Mouse (Mus musculus): ENCODE results near the gene Ppp3ca. TPM values are rescaled to one million over a fixed set of nuclear protein-coding genes. Genes with fewer than 3 reads are reported as not detected.

Ppp3ca gene
- total RNA-seq (2012; rRNA removed) (63.4 and 71.7 TPM in 2 replicates), total RNA-seq (2014; rRNA removed) (143 and 153 TPM in 2 replicates), polyA plus RNA-seq (2012; ENCODE audit: insufficient read length, low read depth) (130 and 134 TPM in 2 replicates)

DNA sequence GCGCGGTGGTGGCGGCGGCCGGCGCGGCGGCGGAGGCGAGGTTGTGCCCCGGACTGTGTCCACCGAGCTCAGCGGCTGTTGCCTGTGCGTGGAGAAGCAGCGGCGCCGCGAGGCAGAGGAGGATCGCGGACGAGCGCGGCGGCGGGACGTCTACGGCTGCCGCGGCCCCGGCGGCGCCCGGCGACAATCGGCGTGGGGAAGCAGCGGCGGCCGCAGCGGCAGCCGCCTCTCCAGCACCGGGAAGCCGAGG is at the start of gene Ppp3ca:
TSS of gene Ppp3ca (plus strand) at position 15 of the 250 bp plus-strand sequence.
- Histone ChIP-seq H3K79me2 (replicated peaks; ENCODE audit: control insufficient read depth, extremely low read depth, insufficient read depth, poor library complexity, severe bottlenecking) (peaks cover 33% of the 10 kb centered on the region), H3K9me3 (replicated peaks; ENCODE audit: low read length) (no peaks in the 10 kb centered on the region), H3K27ac (ENCODE audit: insufficient read depth, low read depth) (peak within 1 kb of the TSS; percentile 86), H3K27me3 (replicated peaks) (no peaks in the 10 kb centered on the region), H3K4me1 (ENCODE audit: control insufficient read depth in 1 of 2, insufficient read depth in 2 of 2) (peaks cover 2 to 34% of the 10 kb centered on the region in 2 experiments), H3K4me2 (ENCODE audit: insufficient read depth, low read depth, poor library complexity, severe bottlenecking) (peak within 1 kb of the TSS; percentile 30), H3K4me3 (replicated peaks in 1 of 3; ENCODE audit: low read depth in 2 of 3, low read length in 2 of 3, poor library complexity in 1 of 3) (peak within 1 kb of the TSS; percentile 78 to 96 (median 85)), H3K9ac (ENCODE audit: insufficient read depth, low read depth) (peak within 1 kb of the TSS; percentile 86), H3K36me3 (replicated peaks in 1 of 2; ENCODE audit: control insufficient read depth in 1 of 2, insufficient read depth in 1 of 2, low read length in 1 of 2) (no peaks in the 10 kb centered on the region)
- TF ChIP-seq NELFE (IDR thresholded peaks at IDR 0.05; ENCODE audit: low read depth, low read length), result peak; percentile 88
- no peak for TF ChIP-seq BHLHE40 (IDR thresholded peaks at IDR 0.05; ENCODE audit: low read depth, low read length)
- peak; percentile 53; the same call in 1 of the 2 replicates for TF ChIP-seq SIN3A (IDR thresholded peaks at IDR 0.05; ENCODE audit: low read length)
- no peak for TF ChIP-seq IRF4 (IDR thresholded peaks at IDR 0.05; ENCODE audit: low read depth, low read length)
- TF ChIP-seq POLR2AphosphoS2 (IDR thresholded peaks at IDR 0.05; ENCODE audit: low read depth, low read length), result peak; percentile 41; the same call in 1 of the 2 replicates
- TF ChIP-seq MYC (IDR thresholded peaks at IDR 0.05; ENCODE audit: low read depth, low read length), result no peak
- TF ChIP-seq CHD1 (IDR thresholded peaks at IDR 0.05; ENCODE audit: low read depth, low read length), result no peak
- no peak for TF ChIP-seq HCFC1 (IDR thresholded peaks at IDR 0.05; ENCODE audit: low read depth, low read length)
- TF ChIP-seq POLR2A (IDR thresholded peaks at IDR 0.05; ENCODE audit: low read depth, low read length), result peak; percentile 80
- peak; percentile 86; the same call in 1 of the 2 replicates for TF ChIP-seq ZMIZ1 (IDR thresholded peaks at IDR 0.05; ENCODE audit: low read depth, low read length)
- TF ChIP-seq UBTF (IDR thresholded peaks at IDR 0.05; ENCODE audit: low read depth, low read length), result no peak; the same call in 1 of the 2 replicates
- TF ChIP-seq MAZ (IDR thresholded peaks at IDR 0.05; ENCODE audit: low read depth, low read length), result no peak
- TF ChIP-seq CTCF (conservative IDR thresholded peaks at IDR 0.05 in 1 of 2, IDR thresholded peaks at IDR 0.05 in 1 of 2; ENCODE audit: low read depth in 2 of 2, low read length in 2 of 2), result no peak
- 0 out of 2 replicates have a peak, but pooled peaks have one; percentile 57 for TF ChIP-seq MXI1 (IDR thresholded peaks at IDR 0.05; ENCODE audit: low read depth, low read length)
- dilution Hi-C loops (cut with MboI; ENCODE audit: extremely low pct_ligation_motif_present, extremely low pct_unique_long_range_greater_than_20kb, low sequenced_read_pairs), result no loop called here
- in situ Hi-C loops (cut with MboI; ENCODE audit: low pct_ligation_motif_present, low pct_unique_long_range_greater_than_20kb, low sequenced_read_pairs), result loop anchor here (5.0 kb wide), 2 partner anchors 42 to 72 kb away; no protein-coding TSS in a partner anchor
- no peak for DNase-seq (ENCODE audit: extremely low read depth)

DNA sequence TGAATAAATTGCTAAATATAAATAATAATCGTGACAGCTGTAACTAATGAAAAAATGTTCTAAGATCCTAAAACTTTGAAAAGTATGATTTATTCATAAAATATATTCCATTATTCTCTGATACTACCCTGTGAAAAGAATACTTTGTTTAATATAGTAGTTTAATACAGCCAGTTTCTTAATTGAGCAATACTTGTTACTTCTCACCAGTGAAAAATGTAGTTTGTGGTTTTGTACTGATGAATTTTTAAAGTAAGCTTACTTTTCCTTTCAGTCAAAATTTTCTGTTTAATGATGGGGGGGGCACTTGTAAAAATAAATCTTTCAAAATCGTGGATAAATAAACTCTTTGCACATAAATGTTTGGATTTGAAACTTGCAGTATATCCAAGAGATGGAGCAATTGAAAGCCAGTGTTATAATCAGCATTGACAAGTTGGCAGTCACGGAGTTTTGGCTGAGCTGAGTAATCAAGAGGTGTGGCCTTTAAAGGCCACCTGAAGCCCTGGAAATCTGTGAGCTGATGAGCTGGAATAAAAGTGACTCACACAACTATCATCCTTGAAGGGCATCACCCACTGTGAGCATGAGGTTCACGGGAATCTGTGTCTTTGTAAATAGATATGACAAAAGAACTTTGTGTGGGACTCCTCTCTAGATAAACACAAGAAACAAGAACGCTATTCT is 29.2 kb upstream of the Ppp3ca start:
- Histone ChIP-seq H3K36me3 (replicated peaks in 1 of 2; ENCODE audit: control insufficient read depth in 1 of 2, insufficient read depth in 1 of 2, low read length in 1 of 2) (no peaks in the 10 kb centered on the region), H3K4me1 (ENCODE audit: control insufficient read depth in 1 of 2, insufficient read depth in 2 of 2) (no peaks in the 10 kb centered on the region), H3K9ac (ENCODE audit: insufficient read depth, low read depth) (no peak overlapping the region), H3K4me3 (replicated peaks in 1 of 3; ENCODE audit: low read depth in 2 of 3, low read length in 2 of 3, poor library complexity in 1 of 3) (no peak overlapping the region), H3K9me3 (replicated peaks; ENCODE audit: low read length) (no peaks in the 10 kb centered on the region), H3K79me2 (replicated peaks; ENCODE audit: control insufficient read depth, extremely low read depth, insufficient read depth, poor library complexity, severe bottlenecking) (no peaks in the 10 kb centered on the region), H3K4me2 (ENCODE audit: insufficient read depth, low read depth, poor library complexity, severe bottlenecking) (no peak overlapping the region), H3K27ac (ENCODE audit: insufficient read depth, low read depth) (no peak overlapping the region), H3K27me3 (replicated peaks) (no peaks in the 10 kb centered on the region)
- dilution Hi-C loops (cut with MboI; ENCODE audit: extremely low pct_ligation_motif_present, extremely low pct_unique_long_range_greater_than_20kb, low sequenced_read_pairs) (no loop called here), in situ Hi-C loops (cut with MboI; ENCODE audit: low pct_ligation_motif_present, low pct_unique_long_range_greater_than_20kb, low sequenced_read_pairs) (no loop called here)
- no peak for DNase-seq (ENCODE audit: extremely low read depth)
- TF ChIP-seq CHD1 (IDR thresholded peaks at IDR 0.05; ENCODE audit: low read depth, low read length), result no peak

All from CH12.LX (cell line).